Mouse (Mus musculus) C2C12 (cell line): ENCODE data around the gene Inafm1.

ENCODE experiments used
- MAX ChIP-seq: IDR thresholded peaks from one replicate; pipeline ENCODE4 v1.6.1; 2011; ENCODE audit warnings: mild to moderate bottlenecking, control low read depth
- MYOG ChIP-seq: IDR thresholded peaks from one replicate; pipeline ENCODE4 v1.6.1; 2011; ENCODE audit not compliant: control insufficient read depth, insufficient read length; ENCODE audit errors: extremely low read depth
- USF1 ChIP-seq: IDR thresholded peaks from one replicate; pipeline ENCODE4 v1.6.1; 2011; ENCODE audit warnings: low read depth, mild to moderate bottlenecking, control low read depth, moderate library complexity

DNA sequence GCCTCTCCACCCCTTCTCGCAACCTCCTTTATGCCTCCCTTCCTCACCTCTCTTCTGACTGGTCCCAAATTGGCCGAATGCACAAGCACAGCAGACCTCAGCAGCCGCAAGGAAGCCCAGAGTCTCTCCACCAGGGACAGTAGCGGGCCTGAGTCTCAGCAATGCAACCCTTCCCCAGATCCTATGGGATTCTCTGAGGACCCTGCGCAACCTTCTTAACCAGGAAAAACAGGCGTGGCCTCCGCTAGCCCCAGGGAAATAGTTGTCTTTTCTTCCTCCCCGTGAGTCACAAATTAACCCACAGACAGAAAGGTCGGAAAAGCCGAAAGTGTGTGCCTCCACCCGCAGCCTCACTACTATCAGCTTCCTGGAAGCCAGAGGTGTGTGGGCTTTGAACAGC, 31.6 kb downstream of the Inafm1 start:
- no peak for TF ChIP-seq MAX
- no peak for TF ChIP-seq USF1
- no peak for TF ChIP-seq MYOG
